Mouse (Mus musculus) ES-E14 (cell line): ENCODE results near the gene Zfp366. TPM values are rescaled to one million over a fixed set of nuclear protein-coding genes. Genes with fewer than 3 reads are reported as not detected.

Experiments
- DNase-seq: peaks from one replicate; pipeline ENCODE4 v3.0.0-alpha.2; 2013; ENCODE audit warnings: low read depth, low spot score
- H3K27ac ChIP-seq: 2 replicates; pipeline ENCODE4 v1.5.1; 2012; ENCODE audit warnings: low read depth, mild to moderate bottlenecking, low read length, moderate library complexity, mixed read lengths; ENCODE audit not compliant: poor library complexity, insufficient read depth, severe bottlenecking
- H3K36me3 ChIP-seq: 2 replicates; pipeline ENCODE4 v1.6.1; 2012; ENCODE audit warnings: mild to moderate bottlenecking, low read length, moderate library complexity, mixed read lengths; ENCODE audit not compliant: control insufficient read depth, poor library complexity, insufficient read depth, severe bottlenecking
- H3K4me1 ChIP-seq, 2 experiments: fragments of 150-350 bp in 1 of 2; sonication (generic) in 1 of 2; 2 replicates each; pipeline ENCODE4 v1.6.1; 2012; ENCODE audit warnings: low read length in 2 of 2, mild to moderate bottlenecking in 1 of 2, mixed read lengths in 1 of 2; ENCODE audit not compliant: control insufficient read depth in 2 of 2, insufficient read depth in 2 of 2, poor library complexity in 1 of 2
- H3K4me3 ChIP-seq, 2 experiments: fragments of 150-350 bp in 1 of 2; sonication (generic) in 1 of 2; 2 replicates each; pipeline ENCODE4 v1.5.1; 2012; ENCODE audit warnings: low read length in 2 of 2, low read depth in 1 of 2, mild to moderate bottlenecking in 1 of 2, mixed read lengths in 1 of 2; ENCODE audit not compliant: insufficient read depth in 1 of 2, poor library complexity in 1 of 2, severe bottlenecking in 1 of 2
- H3K9ac ChIP-seq: 2 replicates; pipeline ENCODE4 v1.6.1; 2012; ENCODE audit warnings: low read depth, mild to moderate bottlenecking, low read length, mixed read lengths; ENCODE audit not compliant: poor library complexity, insufficient read depth, severe bottlenecking
- H3K9me3 ChIP-seq: fragments of 150-350 bp; sonication (generic); 2 replicates; pipeline ENCODE4 v1.6.1; 2012; ENCODE audit warnings: low read depth, mild to moderate bottlenecking, low read length; ENCODE audit not compliant: control insufficient read depth, insufficient read depth
- CHD2 ChIP-seq: IDR thresholded peaks from 2 replicates; pipeline ENCODE4 v1.6.1; 2014; ENCODE audit warnings: mild to moderate bottlenecking, low read depth, low read length, inconsistent platforms
- HCFC1 ChIP-seq: IDR thresholded peaks from 2 replicates; pipeline ENCODE4 v1.6.1; 2012; ENCODE audit warnings: low read length, inconsistent platforms, borderline replicate concordance; ENCODE audit not compliant: insufficient read depth
- MAFK ChIP-seq: IDR thresholded peaks from 2 replicates; pipeline ENCODE4 v1.6.1; 2014; ENCODE audit warnings: mild to moderate bottlenecking, low read depth, low read length, inconsistent platforms; ENCODE audit not compliant: insufficient read depth
- ZC3H11A ChIP-seq: IDR thresholded peaks from 2 replicates; pipeline ENCODE4 v1.6.1; 2012; ENCODE audit warnings: low read depth, mild to moderate bottlenecking, inconsistent platforms, low read length, borderline replicate concordance
- ZNF384 ChIP-seq: IDR thresholded peaks from 2 replicates; pipeline ENCODE4 v1.6.1; 2012; ENCODE audit warnings: low read depth, low read length, inconsistent platforms
- in situ Hi-C, 2 experiments: fragments of 600-800 bp; cut with MboI; formaldehyde crosslinking; loops; one replicate each; pipeline ENCODE4 v1.15.1; 2025; ENCODE audit warnings: low sequenced_read_pairs in 2 of 2, inconsistent platforms in 1 of 2; ENCODE audit not compliant: unreplicated experiment in 2 of 2
- total RNA-seq: library from RNA; depleted of rRNA; stranded (reverse); fragments of 300-350 nt; gene quantifications from 2 replicates; pipeline ENCODE4 v1.2.3, GENCODE M21; 2012; rRNA removed

The Zfp366 gene
- 0.04 TPM in 1 of 2 replicates, not detected in the other for total RNA-seq

GRCm38 (mm10) chr13:99184155-99184886 is at the start of gene Zfp366:
TSS of gene Zfp366 (plus strand) at chr13:99184823.
- Histone ChIP-seq H3K9ac (no peak within 1 kb of the TSS), H3K36me3 (no peaks in the 10 kb centered on the region), H3K4me1 (no peaks in the 10 kb centered on the region), H3K27ac (no peak within 1 kb of the TSS), H3K9me3 (no peaks in the 10 kb centered on the region), H3K4me3 (no peak within 1 kb of the TSS)
- in situ Hi-C loops, result no loop called here
- DNase-seq, result no peak
- TF ChIP-seq MAFK (no peak), CHD2 (no peak)

GRCm38 (mm10) chr13:99138351-99139255 is 46.0 kb upstream of the Zfp366 start:
- peaks cover 2% of the 10 kb centered on the region; the same call in 1 of the 2 replicates for H3K36me3 ChIP-seq
- TF ChIP-seq MAFK (no peak), ZC3H11A (no peak), CHD2 (no peak), HCFC1 (no peak), ZNF384 (no peak)
- no peak for DNase-seq
- H3K4me1 ChIP-seq, result no peaks in the 10 kb centered on the region
- H3K9ac ChIP-seq, result no peak overlapping the region
- no peak overlapping the region for H3K27ac ChIP-seq
- in situ Hi-C loops, result no loop called here
- H3K9me3 ChIP-seq, result 0 out of 2 replicates have a peak, but pooled peaks cover 3% of the 10 kb centered on the region
- no peak overlapping the region for H3K4me3 ChIP-seq

- Histone ChIP-seq H3K36me3 (no peaks in the 10 kb centered on the region), H3K9me3 (no peaks in the 10 kb centered on the region), H3K4me3 (no peak overlapping the region), H3K9ac (no peak overlapping the region), H3K4me1 (no peaks in the 10 kb centered on the region), H3K27ac (no peak overlapping the region)
- in situ Hi-C loops, result no loop called here
- DNase-seq, result no peak
- TF ChIP-seq ZC3H11A (no peak), CHD2 (no peak), MAFK (no peak), ZNF384 (no peak)
Measured at GRCm38 (mm10) chr13:99146355-99146871, 38.2 kb upstream of the Zfp366 start.

GRCm38 (mm10) chr13:99147645-99148111 is 36.9 kb upstream of the Zfp366 start:
- no peak for DNase-seq
- Histone ChIP-seq H3K27ac (no peak overlapping the region), H3K4me1 (peaks cover 0 to 3% of the 10 kb centered on the region in 2 experiments; a peak in 1 of 4 replicates), H3K4me3 (no peak overlapping the region), H3K9me3 (no peaks in the 10 kb centered on the region), H3K36me3 (no peaks in the 10 kb centered on the region), H3K9ac (no peak overlapping the region)
- in situ Hi-C loops, result no loop called here
- TF ChIP-seq CHD2, result no peak
- no peak for TF ChIP-seq ZNF384
- TF ChIP-seq HCFC1, result no peak
- TF ChIP-seq MAFK, result no peak
- no peak for TF ChIP-seq ZC3H11A
